Mouse (Mus musculus): ENCODE results near the gene 1700122O11Rik.

Gene 1700122O11Rik

GRCm38 (mm10) chr17:48038193-48038592 is at the start of gene 1700122O11Rik:
1700122O11Rik (minus strand) TSS chr17:48038293.
- no peak for DNase-seq

- DNase-seq: no peak
Measured at GRCm38 (mm10) chr17:48080626-48081025, 42.5 kb upstream of the 1700122O11Rik start.

GRCm38 (mm10) chr17:48067729-48068128 is 29.6 kb upstream of the 1700122O11Rik start:
- DNase-seq: no peak

GRCm38 (mm10) chr17:48067083-48067614 is 29.1 kb upstream of the 1700122O11Rik start:
- no peak for DNase-seq

GRCm38 (mm10) chr17:48065081-48065501 is 27.0 kb upstream of the 1700122O11Rik start:
- DNase-seq: no peak

- no peak for DNase-seq
Measured at GRCm38 (mm10) chr17:48064196-48064843, 26.2 kb upstream of the 1700122O11Rik start.

- DNase-seq: no peak
Measured at GRCm38 (mm10) chr17:48057382-48057781, 19.3 kb upstream of the 1700122O11Rik start.

- DNase-seq: no peak
Measured at GRCm38 (mm10) chr17:48055076-48055816, 17.2 kb upstream of the 1700122O11Rik start.

- no peak for DNase-seq
Measured at GRCm38 (mm10) chr17:48053646-48054045, 15.6 kb upstream of the 1700122O11Rik start.

GRCm38 (mm10) chr17:48052338-48053067 is 14.4 kb upstream of the 1700122O11Rik start:
- no peak for DNase-seq

- DNase-seq: no peak
Measured at GRCm38 (mm10) chr17:48051638-48052337, 13.7 kb upstream of the 1700122O11Rik start.

- peak; percentile 24 for DNase-seq
Measured at GRCm38 (mm10) chr17:48045631-48046030, 7.5 kb upstream of the 1700122O11Rik start.

GRCm38 (mm10) chr17:48043154-48043880 is 5.2 kb upstream of the 1700122O11Rik start:
- no peak for DNase-seq

GRCm38 (mm10) chr17:48041351-48042287 is 3.5 kb upstream of the 1700122O11Rik start:
- peak; percentile 55 for DNase-seq

GRCm38 (mm10) chr17:48039232-48039866 is 1.3 kb upstream of the 1700122O11Rik start:
- no peak for DNase-seq

GRCm38 (mm10) chr17:48036921-48037320 is 1.2 kb downstream of the 1700122O11Rik start:
- no peak for DNase-seq

- no peak for DNase-seq
Measured at GRCm38 (mm10) chr17:48031521-48032430, 6.3 kb downstream of the 1700122O11Rik start.

GRCm38 (mm10) chr17:48029241-48029640 is 8.9 kb downstream of the 1700122O11Rik start:
- no peak for DNase-seq

- DNase-seq: no peak
Measured at GRCm38 (mm10) chr17:48028250-48028649, 9.8 kb downstream of the 1700122O11Rik start.

Measured in right cerebral cortex, adult 18-20 months (tissue).